Mouse (Mus musculus): ENCODE data around the gene Zfp831.

DNA sequence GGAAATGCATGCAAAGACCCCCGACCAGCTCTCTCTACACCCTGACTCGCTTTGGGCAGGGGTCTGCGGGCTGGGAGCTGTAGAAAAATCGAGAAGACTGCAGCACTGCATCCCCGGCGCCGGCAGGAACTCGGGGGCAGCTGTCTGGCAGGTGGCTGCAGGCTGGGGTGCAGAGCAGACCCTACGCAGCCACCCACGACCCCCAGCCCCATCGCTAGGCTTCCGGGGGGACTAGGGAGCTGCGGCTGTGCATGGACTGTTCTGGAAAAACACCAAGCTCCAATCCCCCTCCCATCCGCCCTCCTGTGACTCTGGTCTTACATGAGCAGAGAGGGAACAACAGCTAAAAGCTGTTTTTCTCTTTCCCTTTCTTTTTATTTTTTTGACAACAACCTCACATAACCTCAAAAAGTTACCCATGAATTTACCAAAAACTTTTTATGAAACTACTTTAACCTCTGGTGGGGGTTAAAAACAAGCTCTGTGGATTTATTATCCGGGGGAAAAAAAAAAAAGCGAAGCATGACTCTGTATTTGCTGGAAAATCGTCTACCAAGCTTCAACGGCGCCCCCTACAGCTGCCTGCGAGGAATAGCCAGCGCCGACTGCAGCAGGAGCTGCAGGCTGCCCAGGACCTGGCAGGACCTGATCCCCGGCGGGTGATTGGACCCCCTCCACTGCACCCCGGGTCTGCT, 30.4 kb downstream of the Zfp831 start:
- TF ChIP-seq CTCF (IDR thresholded peaks at IDR 0.05; ENCODE audit: low read depth, low read length) (no peak), POLR2AphosphoS5 (IDR thresholded peaks at IDR 0.05; ENCODE audit: insufficient replicate concordance, low read depth, low read length) (no peak), GATA2 (IDR thresholded peaks at IDR 0.05; ENCODE audit: borderline replicate concordance, low read depth, low read length) (no peak)

Measured in G1E (cell line).